Mouse (Mus musculus): Measurements from ENCODE around the gene Zfp772.
"Not testable (repeated sequence)": the region's sequence is repeated elsewhere in the genome, so short reads cannot be mapped to it uniquely, and the experiment has no call there.

Zfp772 gene

GRCm38 (mm10) chr7:7209313-7210151 is at the start of gene Zfp772:
Zfp772 (minus strand) TSS chr7:7209998.
- CTCF ChIA-PET, result not testable (repeated sequence)

DNA sequence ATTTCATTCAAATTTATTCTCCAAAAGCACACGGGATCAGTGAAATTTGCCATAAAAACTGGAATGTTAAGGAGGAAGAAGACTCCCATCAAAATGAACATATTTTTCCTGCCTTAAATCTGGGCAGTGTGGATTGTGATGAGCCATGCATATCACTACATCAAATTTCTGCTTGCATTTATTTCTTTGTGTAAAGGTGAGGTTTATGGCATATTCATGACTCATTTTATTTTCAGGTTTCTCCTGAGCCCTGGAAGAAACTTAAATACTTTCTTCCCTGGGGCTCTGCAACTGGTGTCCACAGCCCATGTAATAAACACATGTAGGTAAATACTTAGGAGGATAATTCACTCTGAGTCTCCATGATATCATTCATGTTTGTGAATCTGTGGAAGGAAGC is 37.4 kb upstream of the Zfp772 start, which contains the start of gene Vmn2r29:
Gene Vmn2r29, minus strand, starts transcription at position 101 of the 400 bp plus-strand sequence.
- CTCF ChIA-PET, result not testable (repeated sequence)

DNA sequence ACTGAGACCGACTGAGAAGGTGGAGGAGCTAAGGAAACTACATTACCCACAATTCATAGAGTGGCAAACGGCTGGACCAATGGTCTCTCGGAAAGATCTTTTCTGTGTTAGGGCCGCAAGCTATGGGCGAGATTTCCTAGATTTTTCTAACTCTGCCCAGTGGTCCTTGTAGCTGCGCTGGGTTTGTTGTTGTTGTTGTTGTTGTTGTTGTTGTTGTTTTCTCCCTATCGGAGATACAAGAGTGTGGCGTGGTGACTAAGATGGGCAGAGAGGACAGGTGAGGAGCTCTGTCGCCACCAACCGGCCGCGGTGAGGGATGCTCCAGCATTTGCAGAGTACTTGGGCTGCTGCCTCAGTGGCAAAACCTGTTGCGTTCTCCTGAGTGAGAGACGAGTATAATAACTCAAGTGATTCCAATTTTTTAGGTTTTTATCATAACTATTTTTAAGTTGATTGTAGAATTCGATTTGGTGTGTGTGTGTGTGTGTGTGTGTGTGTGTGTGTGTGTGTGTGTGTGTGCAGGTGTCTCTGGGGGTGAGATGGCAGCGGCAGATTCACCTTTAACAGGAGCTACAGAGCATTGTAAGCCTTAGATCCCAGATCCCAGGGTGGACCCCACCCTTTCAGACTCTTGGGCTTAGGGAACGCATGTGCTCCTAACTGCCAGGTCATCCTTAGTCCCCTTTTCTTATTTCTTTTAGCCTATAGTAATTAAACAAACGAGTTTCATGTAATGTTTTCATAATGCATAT is 21.4 kb downstream of the Zfp772 start:
- CTCF ChIA-PET, result interaction anchor here (0.7 to 1.3 kb wide), 3 partner anchors 14 to 270 kb away, joined by 3 to 4 read pairs (median 4); no protein-coding TSS in a partner anchor

DNA sequence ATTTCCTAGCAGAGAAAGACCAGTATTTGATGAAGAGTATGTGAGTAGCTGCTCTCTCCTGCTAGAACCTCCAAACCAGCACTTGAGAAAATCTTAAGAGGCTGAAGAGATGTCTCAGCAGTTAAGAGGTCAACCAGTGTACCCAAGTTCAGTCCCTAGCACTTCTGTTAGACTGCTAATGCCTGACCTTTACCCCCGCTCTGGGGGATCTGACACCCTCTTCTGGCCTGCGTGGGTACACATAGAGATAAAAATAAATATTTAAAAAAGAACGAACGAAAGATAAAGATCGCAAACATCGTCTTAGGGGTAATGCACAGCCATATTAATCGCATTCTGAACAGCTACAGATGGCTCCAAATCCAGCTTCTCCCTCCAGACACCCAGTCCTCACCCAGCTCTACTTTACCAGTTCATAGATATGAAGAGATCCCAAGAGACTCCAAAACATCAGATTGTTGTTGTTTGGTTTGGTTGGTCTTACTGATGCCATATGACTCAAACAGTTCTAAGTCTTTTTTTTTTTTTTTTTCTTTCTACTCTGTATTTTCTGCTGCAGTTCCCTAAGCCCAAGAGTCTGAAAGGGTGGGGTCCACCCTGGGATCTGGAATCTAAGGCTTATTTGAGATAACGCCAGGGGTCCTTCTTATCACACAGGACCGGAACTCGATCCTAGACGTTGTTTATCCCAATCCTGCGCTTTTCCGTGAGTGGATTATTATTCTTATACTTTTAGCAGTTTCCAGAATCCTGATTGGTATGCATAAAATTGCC is 22.2 kb downstream of the Zfp772 start:
- CTCF ChIA-PET, result interaction anchor here (0.7 to 1.3 kb wide), 2 partner anchors 15 to 269 kb away, joined by 4 read pairs; no protein-coding TSS in a partner anchor

GRCm38 (mm10) chr7:7185897-7186296 is 23.9 kb downstream of the Zfp772 start:
- CTCF ChIA-PET, result interaction anchor here (0.6 kb wide), 1 partner anchor 113 kb away, joined by 7 read pairs; no protein-coding TSS in a partner anchor

DNA sequence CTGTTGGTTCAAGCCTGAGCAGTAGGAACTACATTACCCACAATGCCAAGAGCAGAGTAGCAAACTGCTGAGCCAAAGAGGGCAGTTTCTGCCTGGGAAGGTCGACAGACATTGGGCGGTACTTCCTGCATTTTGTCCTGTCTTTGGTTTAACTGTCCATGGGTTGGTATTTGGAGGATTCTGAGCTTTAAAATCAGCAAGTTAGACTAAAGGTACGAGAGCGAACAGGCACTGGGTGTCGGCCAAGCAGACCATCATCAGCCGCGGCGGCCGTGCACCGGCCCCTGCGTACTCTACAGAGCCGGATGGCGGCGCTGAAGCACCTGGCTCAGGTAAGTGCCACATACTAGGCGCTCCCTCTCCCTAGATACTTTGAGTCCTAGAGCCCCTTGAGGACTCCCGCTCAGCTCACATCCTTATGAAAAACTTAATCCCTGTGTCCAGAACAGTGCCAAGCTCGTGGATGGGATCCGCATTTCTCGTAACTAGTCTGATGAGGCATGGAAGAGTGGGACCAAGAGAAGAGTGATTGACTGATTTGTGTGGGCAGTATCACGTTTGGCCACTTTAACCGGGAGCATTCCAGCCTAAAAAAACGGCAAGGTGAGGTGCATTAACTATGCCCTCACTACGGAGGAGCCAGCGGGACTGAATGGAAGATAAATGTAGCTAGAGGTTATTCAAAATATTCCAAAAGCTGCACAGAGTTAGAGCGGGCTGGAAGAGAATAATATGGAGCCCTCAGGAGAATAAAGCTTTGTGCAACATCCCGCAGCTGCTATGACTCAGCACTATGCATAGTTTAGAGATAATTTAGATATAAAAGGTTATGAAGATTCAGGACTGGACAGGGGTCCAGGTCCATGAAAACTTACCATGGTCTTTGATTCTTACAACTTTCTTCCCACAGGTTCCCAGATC is 38.3 kb downstream of the Zfp772 start, which contains the start of gene Zfp418:
Gene Zfp418, plus strand, starts transcription at position 104 of the 921 bp plus-strand sequence.
- CTCF ChIA-PET, result no interaction called here

Data from spleen, embryonic (tissue).